Mouse (Mus musculus) myocyte (in vitro differentiated cells): ENCODE results near the gene Snx29. TPM values are rescaled to one million over a fixed set of nuclear protein-coding genes. Genes with fewer than 3 reads are reported as not detected.

Experiments
- H3K27me3 ChIP-seq: one replicate; pipeline ENCODE4 v1.6.1; 2011; ENCODE audit not compliant: control insufficient read depth, insufficient read depth, insufficient read length
- H3K36me3 ChIP-seq: one replicate; pipeline ENCODE4 v1.6.1; 2011; ENCODE audit not compliant: control insufficient read depth, insufficient read depth
- H3K4me2 ChIP-seq: one replicate; pipeline ENCODE4 v1.6.1; 2011; ENCODE audit warnings: low read depth, control low read depth
- H3K4me3 ChIP-seq: one replicate; pipeline ENCODE4 v1.5.1; 2011; ENCODE audit warnings: mild to moderate bottlenecking, control low read depth, moderate library complexity
- H3K79me2 ChIP-seq: one replicate; pipeline ENCODE4 v1.6.1; 2011; ENCODE audit not compliant: control insufficient read depth, insufficient read depth
- H3ac ChIP-seq: one replicate; pipeline ENCODE4 v1.6.1; 2011; ENCODE audit not compliant: control insufficient read depth, insufficient read length
- CEBPB ChIP-seq: IDR thresholded peaks from 2 replicates; pipeline ENCODE4 v1.6.1; 2011; ENCODE audit warnings: mild to moderate bottlenecking, moderate library complexity; ENCODE audit not compliant: poor library complexity, insufficient read depth, severe bottlenecking
- E2F4 ChIP-seq: IDR thresholded peaks from one replicate; pipeline ENCODE4 v1.6.1; 2011; ENCODE audit warnings: mild to moderate bottlenecking, control low read depth, moderate library complexity; ENCODE audit not compliant: insufficient read depth
- MAX ChIP-seq: IDR thresholded peaks from one replicate; pipeline ENCODE4 v1.6.1; 2011; ENCODE audit warnings: low read depth, mild to moderate bottlenecking, control low read depth
- MYOD1 ChIP-seq, 3 experiments: IDR thresholded peaks; one replicate each; pipeline ENCODE4 v1.6.1; 2011; ENCODE audit warnings: control low read depth in 2 of 3, low read depth in 2 of 3, mild to moderate bottlenecking in 2 of 3, moderate library complexity in 1 of 3; ENCODE audit not compliant: insufficient read length in 2 of 3, control insufficient read depth in 1 of 3
- MYOG ChIP-seq, 3 experiments: IDR thresholded peaks; one replicate each; pipeline ENCODE4 v1.6.1; 2011; ENCODE audit warnings: control low read depth in 2 of 3, low read depth in 2 of 3, mild to moderate bottlenecking in 2 of 3; ENCODE audit not compliant: insufficient read length in 2 of 3, control insufficient read depth in 1 of 3, insufficient read depth in 1 of 3
- POLR2A ChIP-seq: IDR thresholded peaks from one replicate; pipeline ENCODE4 v1.6.1; 2011; ENCODE audit warnings: low read depth, mild to moderate bottlenecking, control low read depth, moderate library complexity; ENCODE audit not compliant: insufficient read length
- POLR2AphosphoS2 ChIP-seq: IDR thresholded peaks from one replicate; pipeline ENCODE4 v1.6.1; 2011; ENCODE audit warnings: low read depth, control low read depth; ENCODE audit not compliant: insufficient read length
- REST ChIP-seq: IDR thresholded peaks from one replicate; pipeline ENCODE4 v1.6.1; 2011; ENCODE audit warnings: mild to moderate bottlenecking, control low read depth, moderate library complexity; ENCODE audit not compliant: insufficient read depth, insufficient read length
- SRF ChIP-seq: IDR thresholded peaks from one replicate; pipeline ENCODE4 v1.6.1; 2011; ENCODE audit warnings: low read depth; ENCODE audit not compliant: control insufficient read depth, insufficient read length
- TCF12 ChIP-seq: IDR thresholded peaks from one replicate; pipeline ENCODE4 v1.6.1; 2011; ENCODE audit warnings: mild to moderate bottlenecking, control low read depth; ENCODE audit not compliant: poor library complexity, insufficient read depth, severe bottlenecking
- TCF3 ChIP-seq: IDR thresholded peaks from one replicate; pipeline ENCODE4 v1.6.1; 2011; ENCODE audit warnings: low read depth, control low read depth; ENCODE audit not compliant: insufficient read length
- USF1 ChIP-seq: IDR thresholded peaks from one replicate; pipeline ENCODE4 v1.6.1; 2011; ENCODE audit warnings: low read depth, mild to moderate bottlenecking, control low read depth, moderate library complexity
- polyA plus RNA-seq: library from polyadenylated mRNA; unstranded; fragments of >200 nt; fragmentation: generic; extraction: Trizol; gene quantifications from one replicate; pipeline ENCODE4 v1.2.1, GENCODE M21; 2012; ENCODE audit warnings: missing spikeins

Gene Snx29
- polyA plus RNA-seq, 1 experiment: 1.7 TPM

- H3K79me2 ChIP-seq: no peaks in the 10 kb centered on the region
- no peaks in the 10 kb centered on the region for H3K36me3 ChIP-seq
- TF ChIP-seq SRF (no peak), USF1 (no peak), REST (no peak), MYOD1 (IDR thresholded peaks at IDR 0.05; ENCODE audit: control insufficient read depth in 1 of 3, insufficient read length in 2 of 3, low read depth in 2 of 3) (peak in 1 of 3 experiments; percentile 1)
Measured at GRCm38 (mm10) chr16:11709999-11710667, 387.4 kb downstream of the Snx29 start.

GRCm38 (mm10) chr16:11713265-11713865 lies 390.7 kb downstream of the Snx29 start:
- H3K4me2 ChIP-seq: no peak overlapping the region
- H3K36me3 ChIP-seq: no peaks in the 10 kb centered on the region
- no peak for TF ChIP-seq E2F4
- TF ChIP-seq TCF3: no peak
- no peak for TF ChIP-seq MYOD1 (IDR thresholded peaks at IDR 0.05; ENCODE audit: control insufficient read depth in 1 of 3, insufficient read length in 2 of 3, low read depth in 2 of 3)
- TF ChIP-seq POLR2A: no peak
- no peak for TF ChIP-seq POLR2AphosphoS2
- no peak for TF ChIP-seq USF1
- no peak for TF ChIP-seq MAX
- no peak for TF ChIP-seq CEBPB
- H3K4me3 ChIP-seq: no peak overlapping the region
- no peaks in the 10 kb centered on the region for H3K79me2 ChIP-seq
- no peak overlapping the region for H3ac ChIP-seq
- H3K27me3 ChIP-seq: no peaks in the 10 kb centered on the region

More at GRCm38 (mm10) chr16:11709999-11710667, 387.4 kb downstream of the Snx29 start:
- no peak overlapping the region for H3K4me2 ChIP-seq
- no peak overlapping the region for H3ac ChIP-seq
- no peak overlapping the region for H3K4me3 ChIP-seq
- no peaks in the 10 kb centered on the region for H3K27me3 ChIP-seq

GRCm38 (mm10) chr16:11716932-11717331 lies 394.2 kb downstream of the Snx29 start:
- TF ChIP-seq POLR2AphosphoS2: no peak
- peak in 2 of 3 experiments; percentile 35 to 69 for TF ChIP-seq MYOD1 (IDR thresholded peaks at IDR 0.05; ENCODE audit: control insufficient read depth in 1 of 3, insufficient read length in 2 of 3, low read depth in 2 of 3)
- TF ChIP-seq MYOG (IDR thresholded peaks at IDR 0.05; ENCODE audit: control insufficient read depth in 1 of 3, insufficient read depth in 1 of 3, insufficient read length in 2 of 3, low read depth in 2 of 3): peak in 2 of 3 experiments; percentile 16 to 66
- no peak for TF ChIP-seq TCF12
- H3K4me2 ChIP-seq: no peak overlapping the region

GRCm38 (mm10) chr16:11725901-11726300 lies 403.2 kb downstream of the Snx29 start:
- no peak overlapping the region for H3ac ChIP-seq
- no peak for TF ChIP-seq SRF
- no peak for TF ChIP-seq MAX
- TF ChIP-seq CEBPB: no peak
- TF ChIP-seq USF1: no peak
- TF ChIP-seq REST: no peak
- no peak for TF ChIP-seq POLR2A
- no peak for TF ChIP-seq E2F4
- no peak for TF ChIP-seq TCF12
- TF ChIP-seq TCF3: no peak
- TF ChIP-seq MYOD1 (IDR thresholded peaks at IDR 0.05; ENCODE audit: control insufficient read depth in 1 of 3, insufficient read length in 2 of 3, low read depth in 2 of 3): no peak
- no peak for TF ChIP-seq MYOG (IDR thresholded peaks at IDR 0.05; ENCODE audit: control insufficient read depth in 1 of 3, insufficient read depth in 1 of 3, insufficient read length in 2 of 3, low read depth in 2 of 3)
- TF ChIP-seq POLR2AphosphoS2: no peak
- no peaks in the 10 kb centered on the region for H3K79me2 ChIP-seq
- no peaks in the 10 kb centered on the region for H3K27me3 ChIP-seq
- no peak overlapping the region for H3K4me2 ChIP-seq
- H3K4me3 ChIP-seq: no peak overlapping the region
- no peaks in the 10 kb centered on the region for H3K36me3 ChIP-seq

More at GRCm38 (mm10) chr16:11716932-11717331, 394.2 kb downstream of the Snx29 start:
- H3K27me3 ChIP-seq: no peaks in the 10 kb centered on the region
- no peaks in the 10 kb centered on the region for H3K79me2 ChIP-seq
- H3ac ChIP-seq: no peak overlapping the region
- no peak overlapping the region for H3K4me3 ChIP-seq
- H3K36me3 ChIP-seq: no peaks in the 10 kb centered on the region

- Histone ChIP-seq H3K79me2 (no peaks in the 10 kb centered on the region), H3K36me3 (no peaks in the 10 kb centered on the region), H3K27me3 (no peaks in the 10 kb centered on the region), H3K4me2 (no peak overlapping the region), H3ac (no peak overlapping the region), H3K4me3 (no peak overlapping the region)
- TF ChIP-seq TCF3 (no peak), MAX (no peak), CEBPB (no peak), MYOD1 (IDR thresholded peaks at IDR 0.05; ENCODE audit: control insufficient read depth in 1 of 3, insufficient read length in 2 of 3, low read depth in 2 of 3) (no peak), TCF12 (no peak), MYOG (IDR thresholded peaks at IDR 0.05; ENCODE audit: control insufficient read depth in 1 of 3, insufficient read depth in 1 of 3, insufficient read length in 2 of 3, low read depth in 2 of 3) (no peak), REST (no peak), SRF (no peak), POLR2AphosphoS2 (no peak), E2F4 (no peak), USF1 (no peak), POLR2A (no peak)
Measured at GRCm38 (mm10) chr16:11727331-11727730, 404.6 kb downstream of the Snx29 start.
